Mouse (Mus musculus) lung, adult 2 months (tissue): Measurements from ENCODE around the gene D6Wsu163e.

Experiments
- CTCF ChIP-seq: fragments of 200-500 bp; IDR thresholded peaks from 2 replicates; pipeline ENCODE4 v1.5.1; 2011; ENCODE audit warnings: mild to moderate bottlenecking, low read length, control low read depth; ENCODE audit not compliant: insufficient read depth
- POLR2A ChIP-seq: fragments of 200-500 bp; IDR thresholded peaks from 2 replicates; pipeline ENCODE4 v1.6.1; 2011; ENCODE audit warnings: low read depth, mild to moderate bottlenecking, control low read depth, low read length, borderline replicate concordance; ENCODE audit errors: extremely low read depth

DNA sequence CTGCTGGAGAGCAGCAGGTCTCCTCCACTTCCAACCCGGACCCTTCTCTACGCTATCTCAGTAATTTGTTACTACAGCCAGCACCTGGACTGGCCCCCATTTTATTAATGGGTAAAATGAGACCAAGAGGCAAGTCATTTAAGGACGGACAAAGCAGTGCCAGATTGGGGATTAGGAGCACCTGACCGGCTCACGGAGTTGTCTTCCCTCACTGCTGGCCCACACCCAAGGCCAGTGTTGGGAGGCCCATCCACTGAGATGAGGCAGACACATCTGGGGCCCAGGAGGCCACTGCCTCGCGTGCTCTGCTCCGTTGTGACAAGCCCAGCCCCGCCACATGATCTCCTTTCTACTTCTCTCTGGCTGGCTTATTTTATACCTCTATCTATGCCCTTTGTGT, 23.7 kb downstream of the D6Wsu163e start:
- no peak for TF ChIP-seq CTCF
- TF ChIP-seq POLR2A: no peak
